Mouse (Mus musculus) layer of hippocampus, adult 11-12 months (tissue): Measurements from ENCODE around the gene Fars2.
"Not testable (repeated sequence)": the region's sequence is repeated elsewhere in the genome, so short reads cannot be mapped to it uniquely, and the experiment has no call there.

Experiments
- DNase-seq: peaks from one replicate; pipeline ENCODE4 v3.0.0; 2022; ENCODE audit warnings: low spot score

The Fars2 gene

DNA sequence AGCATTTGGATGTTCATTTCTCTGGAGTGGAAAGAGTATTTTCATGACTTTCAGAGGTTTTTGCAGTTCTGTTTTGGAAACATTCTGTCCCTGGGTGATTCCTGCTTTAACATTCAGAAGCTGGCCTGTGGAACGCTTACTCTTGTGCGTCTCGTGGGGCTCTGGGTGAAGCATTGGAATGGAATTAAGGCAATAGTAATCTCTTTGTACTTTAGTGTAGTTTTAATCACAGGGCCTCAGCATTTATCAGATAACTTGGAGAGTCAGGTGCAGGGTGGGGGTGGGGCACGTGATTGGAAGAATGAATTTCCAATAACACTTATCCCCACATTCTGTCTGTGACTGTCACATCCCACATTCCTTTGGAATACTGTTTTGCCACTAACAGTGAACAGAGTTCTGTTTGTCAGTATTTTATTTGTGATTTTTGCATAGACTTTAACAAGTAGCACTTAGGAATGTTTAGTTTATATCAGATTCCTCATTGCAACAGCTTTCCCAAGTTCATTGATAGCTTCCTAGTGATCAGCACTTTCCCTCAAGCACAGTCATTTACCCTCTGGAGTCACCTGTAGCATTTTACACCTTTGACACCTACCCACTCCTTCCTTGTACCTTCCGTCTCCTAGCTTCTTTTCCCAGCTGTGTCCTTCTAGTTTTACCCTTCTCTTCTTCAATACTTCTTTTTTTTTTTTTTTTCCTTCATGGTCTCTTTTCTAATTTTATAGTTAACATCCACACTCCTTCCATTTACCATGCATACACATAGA lies 23.2 kb downstream of the Fars2 start:
- no peak for DNase-seq

GRCm38 (mm10) chr13:36145601-36146000 lies 28.4 kb downstream of the Fars2 start:
- DNase-seq = no peak

- DNase-seq = no peak
Measured at GRCm38 (mm10) chr13:36149175-36149939, 32.1 kb downstream of the Fars2 start.

GRCm38 (mm10) chr13:36150272-36150671 lies 33.1 kb downstream of the Fars2 start:
- peak; percentile 29 for DNase-seq

GRCm38 (mm10) chr13:36152728-36153498 lies 35.7 kb downstream of the Fars2 start:
- no peak for DNase-seq

- DNase-seq = no peak
Measured at GRCm38 (mm10) chr13:36156340-36156931, 39.2 kb downstream of the Fars2 start.

- no peak for DNase-seq
Measured at GRCm38 (mm10) chr13:36163411-36163810, 46.2 kb downstream of the Fars2 start.

DNA sequence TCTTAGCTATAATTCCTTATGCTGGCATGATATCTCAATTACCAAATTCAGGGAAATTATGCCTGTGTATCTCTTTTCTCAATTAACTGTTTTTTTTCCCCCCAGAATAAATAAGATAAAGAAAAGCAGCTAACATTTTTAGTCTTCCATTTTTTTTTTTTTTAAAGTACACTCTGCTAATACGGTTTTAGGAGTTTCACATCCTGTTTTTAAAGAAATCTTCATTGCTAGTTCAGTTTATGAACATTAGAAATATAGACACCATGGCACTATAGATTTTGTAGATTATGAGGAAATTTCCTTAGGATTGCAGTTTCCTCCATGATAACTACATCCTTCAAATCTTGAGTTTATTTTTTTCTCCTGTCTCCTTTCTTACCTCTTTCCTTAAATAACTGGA lies 46.7 kb downstream of the Fars2 start:
- no peak for DNase-seq

GRCm38 (mm10) chr13:36172981-36173380 lies 55.8 kb downstream of the Fars2 start:
- DNase-seq = not testable (repeated sequence)

GRCm38 (mm10) chr13:36174101-36174500 lies 56.9 kb downstream of the Fars2 start:
- DNase-seq = no peak

DNA sequence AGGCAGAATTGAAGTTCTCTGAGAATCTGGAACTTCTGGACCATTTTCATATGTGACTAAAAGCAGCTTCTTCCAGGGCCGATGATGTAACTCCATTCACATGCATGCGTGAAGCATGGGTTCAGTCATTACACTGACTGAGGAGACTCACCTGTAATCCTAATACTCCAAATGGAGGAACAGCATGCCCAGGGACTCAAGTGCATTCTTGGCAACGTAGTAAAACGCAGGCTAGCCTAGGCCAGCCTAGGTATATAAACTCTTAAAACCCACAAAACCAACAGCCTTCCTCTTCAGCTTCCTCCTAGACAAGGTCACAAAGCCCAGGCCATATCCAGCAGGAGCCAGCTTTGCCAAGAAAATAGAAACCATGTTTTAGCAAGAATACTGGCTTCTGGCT lies 57.6 kb downstream of the Fars2 start:
- no peak for DNase-seq

GRCm38 (mm10) chr13:36181231-36181630 lies 64.0 kb downstream of the Fars2 start:
- no peak for DNase-seq

DNA sequence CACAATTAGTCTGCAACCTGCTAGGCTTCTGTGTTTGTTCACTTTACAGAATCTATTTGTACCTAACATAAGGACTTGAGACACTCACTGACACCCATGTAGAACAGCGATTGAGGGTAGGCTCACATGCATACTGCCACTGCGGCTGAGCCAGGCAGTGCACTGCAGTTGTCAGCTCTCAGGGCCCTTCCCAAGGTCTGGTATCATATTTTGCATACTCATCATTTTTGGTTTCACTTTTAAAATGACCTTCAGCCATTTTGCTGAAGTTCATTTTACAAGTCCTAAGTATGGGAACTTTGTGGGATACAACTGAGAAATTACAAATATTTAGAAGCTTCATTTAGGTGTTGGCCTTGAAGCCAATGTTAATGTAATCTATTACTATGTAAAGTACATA lies 73.4 kb downstream of the Fars2 start:
- DNase-seq = no peak

- no peak for DNase-seq
Measured at GRCm38 (mm10) chr13:36193484-36194113, 76.4 kb downstream of the Fars2 start.

DNA sequence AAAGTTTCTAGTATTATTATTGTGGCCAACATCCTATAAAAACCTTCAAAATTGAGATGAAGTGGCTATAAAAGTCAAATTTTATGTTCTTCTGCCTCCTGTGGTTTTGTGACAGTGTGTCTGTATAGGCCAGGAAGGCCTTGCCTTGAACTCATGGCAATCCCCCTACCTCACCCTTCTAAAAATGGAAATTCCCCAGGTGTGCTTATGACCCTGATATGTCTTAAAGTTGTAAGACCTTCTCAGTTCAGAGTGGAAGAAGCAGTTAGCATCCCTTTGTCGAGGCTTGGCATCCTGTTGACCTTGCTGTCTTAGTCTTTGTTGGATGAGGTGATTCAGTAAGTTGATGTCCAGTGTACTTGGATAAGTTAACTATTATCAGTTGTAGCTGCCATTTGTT lies 82.1 kb downstream of the Fars2 start:
- no peak for DNase-seq

- no peak for DNase-seq
Measured at GRCm38 (mm10) chr13:36200453-36200852, 83.2 kb downstream of the Fars2 start.

DNA sequence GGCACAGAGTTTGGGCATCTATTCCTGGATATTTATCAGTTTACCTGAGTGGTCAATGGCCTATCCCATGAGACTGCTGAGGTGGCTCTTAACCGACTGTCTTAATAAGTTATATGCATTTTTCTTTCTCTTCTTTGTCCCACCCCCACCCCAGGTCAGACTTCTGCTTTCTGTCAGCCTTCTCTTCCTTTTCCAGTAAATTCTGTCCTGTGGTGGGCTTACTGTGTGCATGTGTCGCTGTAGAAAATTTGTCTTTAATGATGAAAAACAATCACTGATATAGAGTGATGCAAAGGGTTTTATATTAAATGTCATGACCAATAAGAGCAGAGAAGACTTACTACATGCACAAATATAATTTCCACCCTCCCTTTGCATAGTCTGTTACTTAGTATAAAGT lies 85.3 kb downstream of the Fars2 start:
- DNase-seq = no peak

GRCm38 (mm10) chr13:36203014-36203413 lies 85.8 kb downstream of the Fars2 start:
- DNase-seq = no peak

DNA sequence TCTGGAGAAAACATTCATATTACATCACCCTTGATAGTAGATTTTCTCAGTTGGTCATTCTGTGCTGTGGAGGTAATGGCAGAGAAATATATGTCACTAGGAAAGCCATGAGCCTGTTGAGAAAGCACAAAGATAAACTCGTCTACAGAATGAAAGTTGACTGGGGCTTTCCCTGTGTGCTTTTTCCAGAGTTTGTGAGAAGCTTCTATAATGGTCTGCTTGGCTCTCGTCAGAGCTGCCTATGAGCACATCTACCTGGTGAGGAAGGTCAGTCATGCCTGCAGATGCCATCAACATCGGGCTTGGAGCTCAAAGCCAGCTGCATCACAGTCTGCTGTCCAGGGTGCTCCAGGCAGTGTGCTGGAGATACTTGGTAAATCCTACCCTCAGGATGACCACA lies 87.1 kb downstream of the Fars2 start:
- DNase-seq = no peak

DNA sequence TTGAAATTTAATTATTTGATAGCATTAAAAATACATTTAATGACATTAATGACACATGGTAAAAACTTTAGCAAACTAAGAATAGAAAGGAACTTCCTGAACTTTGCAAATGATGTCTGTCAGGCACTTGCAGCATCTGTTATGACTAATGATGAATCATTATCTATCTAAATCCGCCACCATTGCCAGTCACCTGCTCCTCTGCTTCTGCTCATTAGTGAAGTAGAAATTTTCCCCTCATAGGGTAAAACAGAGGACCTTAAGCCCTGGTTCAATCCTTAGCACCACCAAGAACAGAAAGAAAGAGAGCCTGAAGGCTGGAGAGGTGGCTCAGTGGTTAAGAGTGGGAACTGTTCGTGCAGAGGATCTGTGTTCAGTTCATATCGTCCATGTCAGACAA lies 93.8 kb downstream of the Fars2 start:
- no peak for DNase-seq

DNA sequence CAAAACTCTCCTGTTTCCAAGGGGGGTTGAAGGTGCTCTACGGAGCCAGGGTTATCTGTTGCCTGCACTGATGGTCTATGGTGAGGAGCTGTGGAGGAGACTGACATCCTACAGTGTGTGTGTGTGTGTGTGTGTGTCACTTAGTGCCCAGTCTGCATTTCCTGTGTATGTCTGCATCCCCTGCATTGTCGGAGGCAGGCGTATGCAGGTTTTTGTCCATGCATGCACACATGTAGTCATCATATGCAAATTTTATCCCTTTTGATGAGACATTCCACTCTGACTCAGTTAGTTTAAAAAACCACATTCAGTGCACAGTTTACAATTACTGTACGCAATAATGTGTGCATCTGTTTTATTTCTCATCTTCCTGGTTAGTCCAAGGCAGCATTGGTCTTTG lies 96.8 kb downstream of the Fars2 start:
- DNase-seq = no peak

- no peak for DNase-seq
Measured at GRCm38 (mm10) chr13:36216005-36216404, 98.8 kb downstream of the Fars2 start.
